Mouse (Mus musculus): ENCODE data around the gene Btbd17.

Gene Btbd17

DNA sequence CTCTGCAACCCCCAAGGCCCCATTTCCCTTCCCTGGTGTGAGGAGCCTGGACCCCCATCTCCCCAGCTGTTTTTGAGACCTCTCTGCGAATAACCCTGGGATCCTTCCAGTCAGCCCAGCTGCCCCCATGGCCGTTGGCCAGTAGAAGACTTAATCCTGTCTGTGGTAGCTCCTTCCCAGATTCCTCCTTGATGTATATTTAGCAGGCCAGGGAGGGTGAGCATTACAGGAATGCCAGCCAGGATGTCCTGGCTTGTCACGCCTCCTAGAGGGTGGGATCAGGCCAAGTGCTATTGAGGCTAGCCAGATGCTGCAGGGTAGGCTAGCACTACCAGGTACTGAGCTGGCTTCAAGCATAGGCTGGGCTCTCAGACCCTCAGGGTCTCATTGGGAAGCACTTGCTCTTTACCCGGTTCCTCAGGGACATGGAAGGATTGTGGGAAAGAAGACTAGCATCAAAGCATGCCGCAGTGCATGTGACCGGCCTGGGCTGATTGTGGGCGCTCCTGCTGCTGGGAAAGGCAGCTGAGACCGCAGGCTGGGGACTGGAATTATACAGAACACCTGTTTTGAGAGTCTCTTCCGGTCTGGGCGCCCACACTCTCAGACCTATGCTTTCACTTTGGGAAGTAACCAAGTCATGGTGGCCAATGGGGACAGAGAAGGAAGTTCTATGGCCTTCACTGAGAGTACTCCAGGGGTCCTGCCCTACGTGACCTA, 19.3 kb upstream of the Btbd17 start:
- no peaks in the 10 kb centered on the region for H3K27me3 ChIP-seq (ENCODE audit: control insufficient read depth, insufficient read depth, low read length, poor library complexity, severe bottlenecking)
- H3K36me3 ChIP-seq (ENCODE audit: control insufficient read depth, insufficient read depth, low read length, poor library complexity, severe bottlenecking) = no peaks in the 10 kb centered on the region
- peak; percentile 29 for DNase-seq (ENCODE audit: low read depth, low spot score)

DNA sequence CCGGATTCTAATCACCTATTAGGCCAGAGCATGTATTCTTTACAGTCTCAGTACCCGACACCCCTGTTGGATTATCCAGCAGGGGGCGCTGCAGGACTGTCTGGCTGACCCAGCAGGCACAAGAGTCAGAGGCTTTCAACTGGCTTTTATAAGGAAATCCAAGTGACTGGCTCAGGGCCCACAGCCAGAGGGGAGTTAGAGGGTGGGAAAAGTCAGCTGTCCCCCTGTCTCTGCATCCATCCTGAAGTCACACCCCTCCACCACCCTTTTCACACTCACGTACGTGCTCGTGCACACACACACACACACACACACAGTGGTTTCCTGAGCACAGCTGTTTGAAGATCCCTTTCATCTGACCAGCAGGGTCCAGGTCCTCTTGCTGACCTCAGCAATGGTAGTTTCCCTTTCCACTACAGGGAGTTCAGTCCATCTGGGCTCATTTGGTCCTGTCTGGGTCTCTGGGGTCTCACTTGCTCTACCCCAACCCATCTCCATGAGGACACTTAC, 17.0 kb upstream of the Btbd17 start:
- H3K36me3 ChIP-seq (ENCODE audit: control insufficient read depth, insufficient read depth, low read length, poor library complexity, severe bottlenecking) = no peaks in the 10 kb centered on the region
- H3K27me3 ChIP-seq (ENCODE audit: control insufficient read depth, insufficient read depth, low read length, poor library complexity, severe bottlenecking) = no peaks in the 10 kb centered on the region
- peak; percentile 89 for DNase-seq (ENCODE audit: low read depth, low spot score)

DNA sequence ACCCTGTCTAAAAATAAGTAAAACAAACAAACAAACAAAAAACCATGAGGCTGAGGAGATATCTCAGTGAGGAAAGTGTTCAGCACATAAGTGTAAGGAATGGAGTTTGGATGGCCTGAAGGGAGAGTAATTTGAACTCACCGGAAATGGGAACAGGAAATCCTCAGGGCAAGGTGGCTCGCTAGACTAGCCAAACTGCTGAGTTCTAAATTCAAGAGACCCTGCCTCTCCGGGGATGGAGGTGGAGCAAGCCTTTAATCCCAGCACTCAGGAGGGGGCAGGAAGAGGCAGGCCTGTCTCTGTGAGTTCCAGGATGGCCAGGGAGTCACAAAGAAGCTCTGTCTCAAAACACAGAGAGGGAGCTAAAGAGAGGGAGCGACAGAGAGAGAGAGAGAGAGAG, 14.6 kb upstream of the Btbd17 start:
- DNase-seq (ENCODE audit: low read depth, low spot score) = no peak
- no peaks in the 10 kb centered on the region for H3K27me3 ChIP-seq (ENCODE audit: control insufficient read depth, insufficient read depth, low read length, poor library complexity, severe bottlenecking)
- no peaks in the 10 kb centered on the region for H3K36me3 ChIP-seq (ENCODE audit: control insufficient read depth, insufficient read depth, low read length, poor library complexity, severe bottlenecking)

DNA sequence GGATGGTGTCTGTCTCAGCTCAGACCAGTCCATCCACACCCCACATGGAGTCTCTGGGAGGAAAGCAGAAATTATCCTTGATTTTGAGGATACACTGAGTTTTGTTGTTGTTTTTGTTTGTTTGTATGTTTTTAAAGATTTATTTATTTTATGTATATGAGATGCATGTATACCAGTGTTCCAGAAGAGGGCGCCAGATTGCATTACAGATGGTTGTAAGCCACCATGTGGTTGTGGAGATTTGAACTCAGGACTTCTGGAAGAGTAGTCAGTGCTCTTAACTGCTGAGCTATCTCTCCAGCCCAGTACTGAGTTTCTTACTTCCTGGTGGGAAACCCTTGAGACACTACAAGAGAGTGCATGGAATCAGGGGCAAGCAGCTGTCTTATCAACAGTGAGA, 13.6 kb upstream of the Btbd17 start:
- no peaks in the 10 kb centered on the region for H3K36me3 ChIP-seq (ENCODE audit: control insufficient read depth, insufficient read depth, low read length, poor library complexity, severe bottlenecking)
- peak; percentile 43 for DNase-seq (ENCODE audit: low read depth, low spot score)
- no peaks in the 10 kb centered on the region for H3K27me3 ChIP-seq (ENCODE audit: control insufficient read depth, insufficient read depth, low read length, poor library complexity, severe bottlenecking)

DNA sequence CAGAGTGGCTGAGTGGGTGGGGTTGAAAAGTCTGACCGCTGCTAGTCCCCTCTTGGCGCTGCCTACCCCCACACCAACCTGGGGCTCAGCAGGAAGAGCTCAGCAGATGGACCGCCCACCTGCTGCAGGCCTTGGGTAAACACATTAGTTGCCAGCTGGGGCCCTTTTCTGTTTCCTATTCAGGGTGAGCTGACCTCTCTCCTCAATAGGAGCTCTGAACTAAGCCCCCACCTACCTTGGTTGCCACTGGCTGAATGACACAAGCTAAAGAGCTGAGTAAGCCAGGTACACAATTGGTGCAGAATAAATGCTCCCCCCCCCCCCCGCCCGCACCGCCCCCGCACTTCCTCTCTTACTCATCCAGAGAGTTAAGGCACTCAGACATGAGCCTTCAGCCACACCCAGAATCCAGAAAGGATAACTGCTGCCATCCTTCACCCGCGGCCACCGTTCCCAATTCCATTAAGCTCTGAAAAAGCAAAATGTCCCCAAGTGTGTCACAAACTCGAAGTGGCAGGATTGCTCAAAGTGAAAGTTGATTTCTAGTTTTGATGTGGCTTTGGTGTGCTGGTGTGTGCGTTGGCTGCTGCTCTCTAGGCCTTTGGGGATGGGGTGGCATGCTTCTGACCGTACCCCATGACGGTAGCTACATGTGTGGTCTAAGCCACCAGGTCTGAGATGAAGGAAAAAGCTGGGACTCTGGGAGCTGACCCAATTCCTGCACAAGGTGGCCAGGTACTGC, 12.1 kb upstream of the Btbd17 start:
- DNase-seq (ENCODE audit: low read depth, low spot score) = peak; percentile 42
- Histone ChIP-seq H3K36me3 (ENCODE audit: control insufficient read depth, insufficient read depth, low read length, poor library complexity, severe bottlenecking) (no peaks in the 10 kb centered on the region), H3K27me3 (ENCODE audit: control insufficient read depth, insufficient read depth, low read length, poor library complexity, severe bottlenecking) (no peaks in the 10 kb centered on the region)

DNA sequence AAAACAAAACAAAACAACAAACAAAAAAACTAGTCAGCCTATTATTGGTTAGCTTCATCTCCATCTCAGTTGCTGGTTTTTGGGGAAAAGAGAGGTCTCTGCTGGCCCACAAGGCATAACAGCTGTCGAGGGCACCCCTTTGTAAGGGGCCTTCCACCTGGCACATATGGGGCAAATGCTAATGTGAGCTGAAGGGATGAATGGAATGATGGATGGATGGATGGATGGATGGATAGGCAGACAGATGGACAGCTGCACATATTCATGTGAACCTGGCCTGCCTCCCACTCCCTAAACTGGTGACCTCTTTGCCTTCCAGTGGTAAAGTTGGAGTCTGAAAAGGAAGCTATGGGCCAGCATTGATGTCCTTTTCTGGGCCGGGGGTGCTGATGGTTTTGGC, 11.3 kb upstream of the Btbd17 start:
- DNase-seq (ENCODE audit: low read depth, low spot score) = no peak
- no peaks in the 10 kb centered on the region for H3K27me3 ChIP-seq (ENCODE audit: control insufficient read depth, insufficient read depth, low read length, poor library complexity, severe bottlenecking)
- no peaks in the 10 kb centered on the region for H3K36me3 ChIP-seq (ENCODE audit: control insufficient read depth, insufficient read depth, low read length, poor library complexity, severe bottlenecking)

DNA sequence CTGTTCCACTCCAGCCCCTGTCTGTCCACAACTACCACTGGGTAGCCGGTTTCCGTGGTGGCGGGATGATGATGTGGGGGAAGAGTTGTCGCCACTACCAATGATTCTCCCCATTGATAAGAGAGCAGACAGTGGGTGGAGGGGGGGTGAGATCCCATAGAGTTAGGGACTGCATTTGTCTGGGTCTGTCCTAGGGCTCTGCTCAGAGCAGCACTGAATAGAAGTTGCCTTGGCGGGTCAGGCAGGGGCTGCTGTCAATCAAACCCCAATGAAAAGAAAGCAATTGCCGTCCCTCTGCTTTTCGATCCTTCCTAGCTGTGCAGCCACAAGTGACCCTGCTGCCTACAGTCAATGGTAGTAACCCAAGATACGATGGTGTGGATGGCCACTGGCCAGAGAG, 8.2 kb upstream of the Btbd17 start:
- Histone ChIP-seq H3K27me3 (ENCODE audit: control insufficient read depth, insufficient read depth, low read length, poor library complexity, severe bottlenecking) (no peaks in the 10 kb centered on the region), H3K36me3 (ENCODE audit: control insufficient read depth, insufficient read depth, low read length, poor library complexity, severe bottlenecking) (no peaks in the 10 kb centered on the region)
- no peak for DNase-seq (ENCODE audit: low read depth, low spot score)

DNA sequence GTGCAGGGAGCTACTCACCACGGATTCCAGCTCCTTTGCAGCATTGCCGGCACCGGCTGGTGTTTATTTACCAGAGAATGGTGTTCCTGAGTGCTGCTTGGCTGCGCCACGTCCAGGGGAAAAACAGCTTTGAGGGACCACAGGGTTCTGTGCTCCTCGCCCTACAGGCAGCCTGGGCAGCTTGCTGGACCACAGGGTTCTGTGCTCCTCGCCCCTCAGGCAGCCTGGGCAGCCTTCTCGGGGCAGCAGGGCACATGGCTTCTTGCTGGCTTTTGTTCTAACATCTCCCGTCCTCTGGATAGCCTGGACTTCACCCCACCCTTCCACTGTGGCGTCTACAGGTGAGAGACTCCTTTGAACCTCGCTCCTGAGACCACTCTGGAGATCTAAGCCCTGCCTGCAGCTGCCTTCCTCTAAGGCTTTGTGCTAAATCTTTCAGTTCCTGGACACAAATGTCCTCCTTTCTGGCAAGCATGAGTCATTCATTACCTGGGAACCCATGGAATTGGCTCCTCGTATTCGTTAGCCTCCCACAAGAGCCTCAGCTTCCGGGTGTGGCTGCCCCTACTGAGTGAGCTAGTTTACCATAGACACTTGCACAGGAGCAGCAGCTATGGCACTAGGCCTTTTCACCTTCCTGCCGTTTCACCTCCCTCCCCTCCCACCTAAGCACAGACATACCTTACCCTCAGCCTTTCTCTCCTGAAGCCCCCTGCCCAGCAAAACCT, 7.0 kb upstream of the Btbd17 start:
- DNase-seq (ENCODE audit: low read depth, low spot score) = no peak
- no peaks in the 10 kb centered on the region for H3K36me3 ChIP-seq (ENCODE audit: control insufficient read depth, insufficient read depth, low read length, poor library complexity, severe bottlenecking)
- H3K27me3 ChIP-seq (ENCODE audit: control insufficient read depth, insufficient read depth, low read length, poor library complexity, severe bottlenecking) = no peaks in the 10 kb centered on the region

DNA sequence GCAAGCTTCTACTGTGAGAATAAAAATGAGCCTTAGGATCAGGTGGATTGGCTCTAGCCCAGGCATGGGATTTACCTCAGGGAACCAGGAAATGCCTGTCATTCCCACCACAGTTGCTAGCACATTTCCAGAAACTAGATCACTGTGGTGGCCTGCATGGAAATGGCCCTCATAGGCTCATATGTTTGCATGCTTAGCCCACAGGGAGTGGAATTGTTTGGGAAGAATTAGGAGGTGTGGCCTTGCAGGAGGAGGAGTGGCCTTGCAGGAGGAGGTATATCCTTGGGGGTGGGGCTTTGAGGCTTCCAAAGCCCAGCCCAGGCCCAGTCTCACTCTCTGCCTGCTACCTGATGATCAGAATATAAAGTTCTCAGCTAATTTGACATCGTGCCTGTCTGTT, 6.2 kb upstream of the Btbd17 start:
- Histone ChIP-seq H3K36me3 (ENCODE audit: control insufficient read depth, insufficient read depth, low read length, poor library complexity, severe bottlenecking) (no peaks in the 10 kb centered on the region), H3K27me3 (ENCODE audit: control insufficient read depth, insufficient read depth, low read length, poor library complexity, severe bottlenecking) (no peaks in the 10 kb centered on the region)
- no peak for DNase-seq (ENCODE audit: low read depth, low spot score)

DNA sequence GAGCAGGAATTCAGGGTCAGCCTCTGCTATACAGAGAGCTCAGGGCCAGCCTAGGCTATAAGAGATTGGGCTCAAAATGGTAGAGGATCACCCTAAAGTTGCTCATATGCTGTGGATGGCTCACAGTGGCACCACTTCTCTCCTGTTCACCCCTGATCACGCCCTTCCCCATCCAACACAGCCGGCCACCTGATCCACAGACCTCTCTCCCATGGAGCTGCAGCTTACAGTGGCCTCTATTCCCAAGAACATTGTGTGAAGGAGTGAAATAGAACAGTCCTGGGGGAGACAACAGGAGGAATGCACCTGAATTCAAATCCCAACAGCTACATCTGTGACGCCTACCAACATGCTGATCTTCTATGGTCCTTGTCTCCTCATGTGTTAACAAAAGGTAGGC, 2.9 kb upstream of the Btbd17 start, which contains the start of gene Gpr142:
Gpr142 (plus strand) TSS at position 301 of the 400 bp plus-strand sequence.
- no peak for DNase-seq (ENCODE audit: low read depth, low spot score)
- no peaks in the 10 kb centered on the region for H3K27me3 ChIP-seq (ENCODE audit: control insufficient read depth, insufficient read depth, low read length, poor library complexity, severe bottlenecking)

DNA sequence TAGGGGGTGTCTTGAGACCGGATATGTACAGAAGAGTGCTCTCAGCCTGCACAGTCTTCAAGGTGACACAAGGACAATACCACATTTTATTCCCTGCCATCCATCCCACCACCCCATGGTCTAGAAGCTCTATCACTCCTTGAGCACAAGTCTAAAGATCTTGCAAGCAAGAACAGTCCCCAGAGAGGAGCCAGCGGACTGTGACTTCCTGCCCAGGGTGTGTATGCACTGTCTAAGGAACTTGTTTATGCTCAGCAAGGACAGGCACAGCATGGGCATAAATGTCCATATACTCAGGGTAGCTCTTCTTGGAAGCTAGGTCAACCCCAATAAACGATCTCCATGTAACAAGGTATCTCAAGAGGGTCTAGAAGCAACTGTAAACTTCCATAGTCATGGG, 2.2 kb upstream of the Btbd17 start:
- Histone ChIP-seq H3K27me3 (ENCODE audit: control insufficient read depth, insufficient read depth, low read length, poor library complexity, severe bottlenecking) (no peaks in the 10 kb centered on the region), H3K36me3 (ENCODE audit: control insufficient read depth, insufficient read depth, low read length, poor library complexity, severe bottlenecking) (no peaks in the 10 kb centered on the region)
- DNase-seq (ENCODE audit: low read depth, low spot score) = peak; percentile 54

More for the DNA sequence above, 2.9 kb upstream of the Btbd17 start, which contains the start of gene Gpr142:
- H3K36me3 ChIP-seq (ENCODE audit: control insufficient read depth, insufficient read depth, low read length, poor library complexity, severe bottlenecking) = no peaks in the 10 kb centered on the region

DNA sequence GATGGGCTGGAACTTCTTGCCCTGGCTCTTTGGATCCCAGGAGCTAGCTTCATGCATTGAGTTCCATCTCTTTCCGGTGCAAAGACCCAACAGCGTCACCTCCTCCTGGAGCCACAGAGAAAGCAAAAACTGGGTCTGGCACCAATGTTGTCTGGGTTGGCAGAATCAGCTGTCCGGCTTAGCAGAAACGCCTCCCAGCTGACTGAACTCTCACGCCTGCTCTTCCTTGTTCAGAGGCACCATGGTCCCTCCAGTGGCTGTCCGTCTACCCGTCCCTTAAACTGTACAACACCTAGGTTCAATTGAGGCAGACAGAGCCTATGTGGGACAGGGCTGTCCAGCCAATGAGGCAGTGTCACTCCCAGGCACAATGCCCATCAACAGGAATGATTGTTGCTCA, 1.4 kb upstream of the Btbd17 start:
- Histone ChIP-seq H3K36me3 (ENCODE audit: control insufficient read depth, insufficient read depth, low read length, poor library complexity, severe bottlenecking) (no peaks in the 10 kb centered on the region), H3K27me3 (ENCODE audit: control insufficient read depth, insufficient read depth, low read length, poor library complexity, severe bottlenecking) (no peaks in the 10 kb centered on the region)
- DNase-seq (ENCODE audit: low read depth, low spot score) = no peak

DNA sequence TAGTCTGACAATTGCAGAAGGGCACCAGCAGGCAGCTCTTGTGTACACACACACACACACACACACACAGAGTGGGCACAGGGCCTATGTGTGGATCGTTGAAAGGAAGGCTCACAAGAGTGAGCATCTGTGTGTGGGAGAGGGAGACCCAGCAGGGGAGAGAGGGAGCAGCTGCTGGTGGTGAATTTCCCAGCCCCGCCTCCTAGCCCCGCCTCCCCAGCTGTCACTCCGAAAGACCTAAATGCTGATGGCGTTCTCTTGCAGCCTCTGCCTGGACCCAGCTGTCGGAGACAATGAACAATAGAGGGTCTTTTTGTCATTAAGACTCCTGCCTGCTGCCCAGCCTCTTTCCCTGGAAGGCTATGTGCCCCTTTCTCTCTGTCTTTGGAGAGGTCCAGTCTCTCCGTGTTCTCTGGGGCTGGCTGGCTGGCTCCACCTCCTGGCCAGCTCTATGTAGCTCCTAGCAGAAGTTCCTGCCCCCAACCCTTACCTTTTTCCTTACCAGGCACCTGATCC, 456 bp downstream of the Btbd17 start:
- peak; percentile 38 for DNase-seq (ENCODE audit: low read depth, low spot score)
- no peaks in the 10 kb centered on the region for H3K36me3 ChIP-seq (ENCODE audit: control insufficient read depth, insufficient read depth, low read length, poor library complexity, severe bottlenecking)

DNA sequence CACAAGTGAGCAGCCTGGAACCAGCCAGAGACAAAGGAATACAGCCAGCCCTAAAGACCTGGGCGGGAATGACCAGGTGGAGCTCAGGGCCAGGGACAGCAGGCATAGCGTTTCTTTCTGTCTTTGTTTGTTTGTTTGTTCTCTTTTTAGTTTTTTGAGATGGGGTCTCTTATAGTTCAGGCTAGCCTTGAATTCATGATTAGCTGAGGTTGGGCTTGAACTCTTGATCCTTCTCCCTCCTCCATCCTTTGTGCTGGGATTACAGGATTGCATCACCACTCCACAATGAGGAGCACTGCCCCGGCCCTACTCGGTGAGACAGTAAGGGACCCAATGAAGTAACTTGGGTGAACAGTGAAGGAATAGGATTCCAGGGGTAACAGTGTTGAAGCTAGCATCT, 1.1 kb downstream of the Btbd17 start:
- no peak for DNase-seq (ENCODE audit: low read depth, low spot score)
- no peaks in the 10 kb centered on the region for H3K27me3 ChIP-seq (ENCODE audit: control insufficient read depth, insufficient read depth, low read length, poor library complexity, severe bottlenecking)
- H3K36me3 ChIP-seq (ENCODE audit: control insufficient read depth, insufficient read depth, low read length, poor library complexity, severe bottlenecking) = no peaks in the 10 kb centered on the region

More for the DNA sequence above, 456 bp downstream of the Btbd17 start:
- no peaks in the 10 kb centered on the region for H3K27me3 ChIP-seq (ENCODE audit: control insufficient read depth, insufficient read depth, low read length, poor library complexity, severe bottlenecking)

Data from splenic B cell, adult 2 months (primary cell).